Mouse (Mus musculus) megakaryocyte, embryonic 14.5 days (primary cell): ENCODE measurements around the gene Immt.

ENCODE experiments used
- FLI1 ChIP-seq: IDR thresholded peaks from 2 replicates; pipeline ENCODE4 v1.6.1; 2012; ENCODE audit warnings: low read length, inconsistent platforms, mixed read lengths
- GATA1 ChIP-seq: IDR thresholded peaks from 3 replicates; pipeline ENCODE4 v1.6.1; 2012; ENCODE audit warnings: mixed read lengths, low read length, inconsistent platforms, borderline replicate concordance

GRCm38 (mm10) chr6:71823085-71823484 is 8.0 kb upstream of the Immt start:
- TF ChIP-seq GATA1: no peak
- TF ChIP-seq FLI1: no peak
